Mouse (Mus musculus): ENCODE data around the gene Cfb. TPM values are rescaled to one million over a fixed set of nuclear protein-coding genes. Genes with fewer than 3 reads are reported as not detected.

Cfb gene
- polyA plus RNA-seq, 1 experiment from 2014 or later = 1.6 TPM

GRCm38 (mm10) chr17:34898706-34899052, 36.4 kb upstream of the Cfb start:
- Histone ChIP-seq H3K4me2 (ENCODE audit: low read depth, severe bottlenecking) (peak overlapping the region; percentile 94), H3K4me3 (ENCODE audit: low read depth, low read length) (peak overlapping the region; percentile 69), H3K36me3 (ENCODE audit: control insufficient read depth, insufficient read depth, low read length) (peaks cover 23% of the 10 kb centered on the region), H3K27me3 (ENCODE audit: control insufficient read depth, insufficient read depth, low read length) (no peaks in the 10 kb centered on the region), H3K27ac (replicated peaks; ENCODE audit: low read depth, low read length) (peak overlapping the region; percentile 95), H3K9ac (ENCODE audit: low read length) (peak overlapping the region; percentile 97), H3K9me3 (ENCODE audit: control insufficient read depth, low read length) (no peaks in the 10 kb centered on the region), H3K4me1 (ENCODE audit: control insufficient read depth, insufficient read depth, low read length) (peaks cover 16% of the 10 kb centered on the region; the same call in 1 of the 2 replicates)
- DNase-seq (ENCODE audit: low spot score) (peak; percentile 70), ATAC-seq (ENCODE audit: insufficient number of reproducible peaks, low FRiP score, low TSS enrichment, low read depth) (no peak)
- WGBS = 0% methylated on average over 10 of the region's 47 CpGs

DNA sequence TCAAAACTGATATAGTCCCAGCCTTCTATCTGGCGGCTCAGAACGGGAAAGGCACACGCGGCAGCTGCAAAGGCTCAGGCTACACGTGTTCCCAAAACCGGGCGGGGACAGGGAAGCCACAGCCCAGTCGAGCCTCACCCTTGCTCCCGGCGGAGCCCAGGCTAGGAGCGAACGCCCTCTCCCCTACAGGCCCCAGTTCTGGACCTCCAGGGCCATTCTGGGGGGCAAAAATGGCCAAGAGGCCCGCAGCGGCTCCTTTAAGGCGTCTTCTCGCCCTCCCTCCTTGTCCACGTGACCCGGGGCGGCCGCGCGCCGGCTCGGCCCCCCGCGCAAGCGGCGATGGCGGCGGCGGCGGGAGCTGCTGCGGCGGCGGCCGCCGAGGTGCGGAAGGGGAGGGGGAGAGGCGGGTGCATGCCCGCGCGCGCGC, 35.9 kb upstream of the Cfb start, which contains the start of the genes C2 and Ehmt2:
Gene C2, minus strand, starts transcription at position 106 of the 427 bp plus-strand sequence.
Gene Ehmt2, plus strand, starts transcription at position 310 of the 427 bp plus-strand sequence.
- peak within 1 kb of the TSS; percentile 95 for H3K27ac ChIP-seq (replicated peaks; ENCODE audit: low read depth, low read length)
- no peaks in the 10 kb centered on the region for H3K9me3 ChIP-seq (ENCODE audit: control insufficient read depth, low read length)
- no peaks in the 10 kb centered on the region for H3K27me3 ChIP-seq (ENCODE audit: control insufficient read depth, insufficient read depth, low read length)
- ATAC-seq (ENCODE audit: insufficient number of reproducible peaks, low FRiP score, low TSS enrichment, low read depth) (no peak), DNase-seq (ENCODE audit: low spot score) (peak; percentile 87)
- peak within 1 kb of the TSS; percentile 97 for H3K9ac ChIP-seq (ENCODE audit: low read length)
- peak within 1 kb of the TSS; percentile 94 for H3K4me2 ChIP-seq (ENCODE audit: low read depth, severe bottlenecking)
- H3K36me3 ChIP-seq (ENCODE audit: control insufficient read depth, insufficient read depth, low read length) = peaks cover 20% of the 10 kb centered on the region
- H3K4me1 ChIP-seq (ENCODE audit: control insufficient read depth, insufficient read depth, low read length) = peaks cover 19% of the 10 kb centered on the region; the same call in 1 of the 2 replicates
- peak within 1 kb of the TSS; percentile 69 for H3K4me3 ChIP-seq (ENCODE audit: low read depth, low read length)
- under 1% methylated on average over 25 of the region's 44 CpGs for WGBS

- H3K9me3 ChIP-seq (ENCODE audit: control insufficient read depth, low read length) = no peaks in the 10 kb centered on the region
- H3K9ac ChIP-seq (ENCODE audit: low read length) = peak overlapping the region; percentile 97
- H3K4me2 ChIP-seq (ENCODE audit: low read depth, severe bottlenecking) = peak overlapping the region; percentile 94
- 22% methylated on average over 10 of the region's 10 CpGs for WGBS
- H3K4me1 ChIP-seq (ENCODE audit: control insufficient read depth, insufficient read depth, low read length) = peaks cover 19% of the 10 kb centered on the region; the same call in 1 of the 2 replicates
- H3K36me3 ChIP-seq (ENCODE audit: control insufficient read depth, insufficient read depth, low read length) = peaks cover 15% of the 10 kb centered on the region
- no peaks in the 10 kb centered on the region for H3K27me3 ChIP-seq (ENCODE audit: control insufficient read depth, insufficient read depth, low read length)
- H3K27ac ChIP-seq (replicated peaks; ENCODE audit: low read depth, low read length) = peak overlapping the region; percentile 95; the same call in 1 of the 2 replicates
- DNase-seq (ENCODE audit: low spot score) (no peak), ATAC-seq (ENCODE audit: insufficient number of reproducible peaks, low FRiP score, low TSS enrichment, low read depth) (no peak)
- H3K4me3 ChIP-seq (ENCODE audit: low read depth, low read length) = peak overlapping the region; percentile 69
Observed at GRCm38 (mm10) chr17:34897373-34898159, 35.2 kb upstream of the Cfb start.

- Histone ChIP-seq H3K9me3 (ENCODE audit: control insufficient read depth, low read length) (no peaks in the 10 kb centered on the region), H3K9ac (ENCODE audit: low read length) (no peak overlapping the region), H3K4me2 (ENCODE audit: low read depth, severe bottlenecking) (no peak overlapping the region), H3K36me3 (ENCODE audit: control insufficient read depth, insufficient read depth, low read length) (peaks cover 12% of the 10 kb centered on the region), H3K27ac (replicated peaks; ENCODE audit: low read depth, low read length) (no peak overlapping the region), H3K27me3 (ENCODE audit: control insufficient read depth, insufficient read depth, low read length) (no peaks in the 10 kb centered on the region), H3K4me3 (ENCODE audit: low read depth, low read length) (peak overlapping the region; percentile 83; the same call in 1 of the 2 replicates), H3K4me1 (ENCODE audit: control insufficient read depth, insufficient read depth, low read length) (peaks cover 19% of the 10 kb centered on the region; the same call in 1 of the 2 replicates)
- no peak for ATAC-seq (ENCODE audit: insufficient number of reproducible peaks, low FRiP score, low TSS enrichment, low read depth)
- 91% methylated on average over 17 of the region's 17 CpGs for WGBS
- DNase-seq (ENCODE audit: low spot score) = no peak
Observed at GRCm38 (mm10) chr17:34896366-34896765, 34.0 kb upstream of the Cfb start.

- H3K9me3 ChIP-seq (ENCODE audit: control insufficient read depth, low read length) = no peaks in the 10 kb centered on the region
- H3K9ac ChIP-seq (ENCODE audit: low read length) = peak overlapping the region; percentile 93
- peak overlapping the region; percentile 83 for H3K4me3 ChIP-seq (ENCODE audit: low read depth, low read length)
- peak overlapping the region; percentile 89 for H3K4me2 ChIP-seq (ENCODE audit: low read depth, severe bottlenecking)
- no peak overlapping the region for H3K27ac ChIP-seq (replicated peaks; ENCODE audit: low read depth, low read length)
- ATAC-seq (ENCODE audit: insufficient number of reproducible peaks, low FRiP score, low TSS enrichment, low read depth) (no peak), DNase-seq (ENCODE audit: low spot score) (no peak)
- peaks cover 8% of the 10 kb centered on the region for H3K36me3 ChIP-seq (ENCODE audit: control insufficient read depth, insufficient read depth, low read length)
- H3K4me1 ChIP-seq (ENCODE audit: control insufficient read depth, insufficient read depth, low read length) = peaks cover 19% of the 10 kb centered on the region; the same call in 1 of the 2 replicates
- WGBS = 97% methylated on average over 15 of the region's 15 CpGs
- no peaks in the 10 kb centered on the region for H3K27me3 ChIP-seq (ENCODE audit: control insufficient read depth, insufficient read depth, low read length)
Observed at GRCm38 (mm10) chr17:34895724-34896123, 33.4 kb upstream of the Cfb start.

DNA sequence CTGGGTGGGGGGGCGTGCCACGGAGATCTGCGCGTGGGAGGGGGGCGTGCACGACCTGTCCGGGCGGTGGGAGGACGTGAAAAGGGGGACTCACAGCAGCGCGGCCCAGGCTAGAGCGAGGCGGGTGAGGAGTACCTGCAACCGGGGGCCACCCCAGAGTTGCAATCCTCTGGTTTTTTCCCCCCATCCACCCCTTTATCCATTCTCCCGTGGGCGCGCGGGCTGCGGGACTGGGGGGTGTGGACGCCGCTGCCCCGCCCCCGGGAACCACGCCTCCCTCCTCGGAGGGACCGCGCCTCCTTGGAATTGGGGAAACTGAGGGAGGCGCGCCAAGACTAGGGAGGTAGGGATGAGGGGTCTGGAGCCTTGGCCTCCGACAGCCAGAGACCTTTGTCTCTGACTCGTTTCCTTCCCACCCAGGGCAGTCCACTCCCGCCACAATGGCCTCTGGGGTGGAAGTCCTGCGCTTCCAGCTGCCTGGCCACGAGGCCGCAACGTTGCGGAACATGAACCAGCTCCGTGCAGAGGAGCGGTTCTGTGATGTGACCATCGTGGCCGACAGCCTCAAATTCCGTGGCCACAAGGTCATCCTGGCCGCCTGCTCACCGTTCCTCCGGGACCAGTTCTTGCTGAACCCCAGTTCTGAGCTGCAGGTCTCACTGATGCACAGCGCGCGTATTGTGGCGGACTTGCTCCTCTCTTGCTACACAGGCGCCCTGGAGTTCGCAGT, 32.6 kb upstream of the Cfb start:
- peak overlapping the region; percentile 83 for H3K4me3 ChIP-seq (ENCODE audit: low read depth, low read length)
- WGBS = 12% methylated on average over 38 of the region's 51 CpGs
- peak; percentile 64 for DNase-seq (ENCODE audit: low spot score)
- ATAC-seq (ENCODE audit: insufficient number of reproducible peaks, low FRiP score, low TSS enrichment, low read depth) = 0 out of 2 replicates have a peak, but pooled peaks have one; percentile 8
- H3K27me3 ChIP-seq (ENCODE audit: control insufficient read depth, insufficient read depth, low read length) = no peaks in the 10 kb centered on the region
- peaks cover 15% of the 10 kb centered on the region; the same call in 1 of the 2 replicates for H3K4me1 ChIP-seq (ENCODE audit: control insufficient read depth, insufficient read depth, low read length)
- peaks cover 8% of the 10 kb centered on the region for H3K36me3 ChIP-seq (ENCODE audit: control insufficient read depth, insufficient read depth, low read length)
- H3K27ac ChIP-seq (replicated peaks; ENCODE audit: low read depth, low read length) = peak overlapping the region; percentile 90
- H3K9ac ChIP-seq (ENCODE audit: low read length) = peak overlapping the region; percentile 93
- no peaks in the 10 kb centered on the region for H3K9me3 ChIP-seq (ENCODE audit: control insufficient read depth, low read length)
- peak overlapping the region; percentile 89 for H3K4me2 ChIP-seq (ENCODE audit: low read depth, severe bottlenecking)

- peak overlapping the region; percentile 93 for H3K9ac ChIP-seq (ENCODE audit: low read length)
- H3K4me3 ChIP-seq (ENCODE audit: low read depth, low read length) = peak overlapping the region; percentile 83
- H3K4me1 ChIP-seq (ENCODE audit: control insufficient read depth, insufficient read depth, low read length) = peaks cover 15% of the 10 kb centered on the region; the same call in 1 of the 2 replicates
- H3K27ac ChIP-seq (replicated peaks; ENCODE audit: low read depth, low read length) = peak overlapping the region; percentile 90
- ATAC-seq (ENCODE audit: insufficient number of reproducible peaks, low FRiP score, low TSS enrichment, low read depth) = peak; percentile 87
- peak; percentile 96 for DNase-seq (ENCODE audit: low spot score)
- no peaks in the 10 kb centered on the region for H3K27me3 ChIP-seq (ENCODE audit: control insufficient read depth, insufficient read depth, low read length)
- peak overlapping the region; percentile 89 for H3K4me2 ChIP-seq (ENCODE audit: low read depth, severe bottlenecking)
- peaks cover 8% of the 10 kb centered on the region for H3K36me3 ChIP-seq (ENCODE audit: control insufficient read depth, insufficient read depth, low read length)
- WGBS = 0% methylated on average over 33 of the region's 51 CpGs
- no peaks in the 10 kb centered on the region for H3K9me3 ChIP-seq (ENCODE audit: control insufficient read depth, low read length)
Observed at GRCm38 (mm10) chr17:34894074-34894597, 31.8 kb upstream of the Cfb start.

Measured in limb, embryonic 11.5 days (tissue).